Mouse (Mus musculus) spleen, adult 2 months (tissue): ENCODE measurements around the gene Bspry. TPM values are rescaled to one million over a fixed set of nuclear protein-coding genes. Genes with fewer than 3 reads are reported as not detected.

Experiments used
- DNase-seq, 2 experiments: peaks; one replicate each; pipeline versions ENCODE4 v3.0.0 to v3.0.0-alpha.2; 2012 to 2021; ENCODE audit warnings: low spot score in 2 of 2, low read depth in 1 of 2
- H3K27ac ChIP-seq: fragments of 200-500 bp; 2 replicates; pipeline ENCODE4 v1.5.1; 2012; ENCODE audit warnings: low read length, inconsistent platforms; ENCODE audit not compliant: insufficient read depth
- H3K27me3 ChIP-seq: fragments of 200-500 bp; 2 replicates; pipeline ENCODE4 v1.6.1; 2012; ENCODE audit warnings: mild to moderate bottlenecking, moderate library complexity, low read length, inconsistent platforms; ENCODE audit not compliant: control insufficient read depth, insufficient read depth
- H3K36me3 ChIP-seq: fragments of 200-500 bp; 2 replicates; pipeline ENCODE4 v1.6.1; 2012; ENCODE audit warnings: mild to moderate bottlenecking, low read length, inconsistent platforms; ENCODE audit not compliant: control insufficient read depth, insufficient read depth
- H3K4me1 ChIP-seq: fragments of 200-500 bp; 2 replicates; pipeline ENCODE4 v1.6.1; 2011; ENCODE audit warnings: inconsistent platforms; ENCODE audit not compliant: control insufficient read depth, insufficient read depth, insufficient read length
- H3K4me3 ChIP-seq: fragments of 200-500 bp; 2 replicates; pipeline ENCODE4 v1.5.1; 2011; ENCODE audit warnings: mild to moderate bottlenecking, inconsistent platforms; ENCODE audit not compliant: insufficient read depth, insufficient read length; ENCODE audit errors: extremely low read depth
- CTCF ChIP-seq: fragments of 200-500 bp; IDR thresholded peaks from 2 replicates; pipeline ENCODE4 v1.5.1; 2011; ENCODE audit warnings: mild to moderate bottlenecking, inconsistent platforms; ENCODE audit not compliant: insufficient read depth, insufficient read length, insufficient replicate concordance; ENCODE audit errors: extremely low read depth
- POLR2A ChIP-seq: fragments of 200-500 bp; IDR thresholded peaks from 2 replicates; pipeline ENCODE4 v1.6.1; 2011; ENCODE audit warnings: low read depth, low read length, inconsistent platforms
- WGBS: fragments of 180-500 bp; shearing (Covaris S2); methylation state at CpG from one replicate; pipeline ENCODE4 v1.1.7; 2018; 5-methylcytosine and 5-hydroxymethylcytosine counted together
- polyA plus RNA-seq: library from polyadenylated mRNA; depleted of rRNA; stranded (reverse); fragments of >200 nt; gene quantifications from 2 replicates; pipeline ENCODE4 v1.2.3, GENCODE M21; 2012; rRNA removed

The Bspry gene
- 2.1 and 3.2 TPM in 2 replicates for polyA plus RNA-seq

DNA sequence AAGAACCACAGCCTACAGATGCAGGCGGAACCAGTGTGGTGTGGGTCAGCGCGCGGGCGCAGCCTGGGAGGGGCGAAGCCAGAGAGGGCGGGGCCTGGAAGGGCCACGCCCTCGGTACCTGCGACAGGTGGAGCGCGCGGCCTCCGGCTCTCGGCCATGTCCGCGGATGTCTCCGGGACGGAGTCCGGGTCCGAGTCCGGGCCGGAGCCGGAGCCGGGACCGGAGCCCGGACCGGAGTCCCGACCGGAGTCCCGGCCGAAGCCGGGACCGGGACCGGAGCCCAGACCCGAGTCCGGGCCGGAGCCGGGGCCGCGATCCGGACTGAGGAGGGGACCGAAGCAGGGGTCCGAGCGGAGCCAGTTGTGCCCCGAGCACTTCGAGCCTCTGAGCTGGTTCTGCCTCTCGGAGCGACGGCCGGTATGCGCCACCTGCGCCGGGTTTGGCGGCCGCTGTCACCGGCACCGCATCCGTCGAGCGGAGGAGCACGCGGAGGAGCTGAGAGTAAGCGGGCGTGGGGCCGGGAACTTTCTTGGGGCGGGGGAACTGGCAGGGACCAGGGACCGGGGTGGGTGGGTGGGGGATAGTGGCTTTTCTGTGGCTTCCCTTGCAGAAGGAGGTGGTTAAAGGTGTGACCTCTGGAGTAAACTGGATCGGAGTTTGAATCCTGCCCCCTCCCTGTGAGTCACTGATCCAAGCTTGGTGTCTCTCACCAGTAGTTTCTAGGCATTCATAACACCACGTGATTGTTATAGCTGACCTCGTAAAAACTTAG is at the start of gene Bspry:
Bspry (plus strand) TSS at position 117 of the 772 bp plus-strand sequence.
- WGBS: 2% methylated on average over 71 of the region's 71 CpGs
- DNase-seq: peak in 1 of 2 experiments; percentile 49
- Histone ChIP-seq H3K27me3 (no peaks in the 10 kb centered on the region), H3K36me3 (no peaks in the 10 kb centered on the region), H3K27ac (peak within 1 kb of the TSS; percentile 50), H3K4me3 (peak within 1 kb of the TSS; percentile 49), H3K4me1 (peaks cover 13% of the 10 kb centered on the region)
- TF ChIP-seq CTCF (no peak), POLR2A (no peak)

DNA sequence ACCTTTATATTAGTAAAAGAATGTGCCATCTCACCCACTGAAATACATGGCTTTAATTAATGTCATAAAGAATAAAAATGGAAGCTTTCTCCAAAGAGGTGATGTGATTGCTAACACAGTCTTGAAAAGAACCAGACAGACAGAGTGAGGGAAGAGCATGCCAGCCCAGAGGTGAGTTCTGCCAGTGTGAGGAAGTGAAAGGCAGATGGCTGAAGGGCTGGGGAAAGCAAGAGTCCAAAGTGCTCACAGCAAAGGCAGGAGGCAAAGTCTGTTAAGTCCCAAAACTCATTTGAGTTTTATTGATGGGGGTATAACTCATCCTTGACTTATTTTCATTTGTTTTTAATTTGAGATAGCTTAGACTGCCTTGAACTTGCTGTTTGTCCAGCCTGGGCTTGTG is 49.2 kb upstream of the Bspry start:
- H3K27ac ChIP-seq: no peak overlapping the region
- no peaks in the 10 kb centered on the region for H3K4me1 ChIP-seq
- no peak for DNase-seq
- H3K27me3 ChIP-seq: no peaks in the 10 kb centered on the region
- TF ChIP-seq POLR2A (no peak), CTCF (no peak)
- H3K36me3 ChIP-seq: no peaks in the 10 kb centered on the region
- H3K4me3 ChIP-seq: no peak overlapping the region

DNA sequence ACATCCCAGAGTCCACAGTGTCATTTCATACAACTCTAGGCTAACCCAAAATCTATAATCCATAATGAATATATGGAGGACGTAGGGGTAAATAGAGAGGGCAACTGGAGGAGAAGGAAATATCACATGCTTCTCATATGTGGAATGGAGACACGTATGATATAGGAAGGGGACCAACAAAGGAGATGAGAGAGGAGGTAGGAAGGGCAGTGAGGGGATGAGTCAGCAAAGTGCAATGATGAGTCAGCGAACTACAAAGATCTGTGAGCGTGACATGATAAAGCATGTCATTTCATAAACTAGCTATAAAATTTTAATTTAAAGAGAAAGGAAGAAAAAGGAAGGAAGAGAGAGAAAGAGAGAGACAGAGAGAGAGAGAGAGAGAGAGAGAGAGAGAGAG is 48.3 kb upstream of the Bspry start:
- 55% methylated on average over 4 of the region's 4 CpGs for WGBS
- TF ChIP-seq CTCF: no peak
- no peak for TF ChIP-seq POLR2A
- no peaks in the 10 kb centered on the region for H3K36me3 ChIP-seq
- DNase-seq: no peak
- H3K27ac ChIP-seq: no peak overlapping the region
- no peaks in the 10 kb centered on the region for H3K4me1 ChIP-seq
- H3K4me3 ChIP-seq: no peak overlapping the region
- no peaks in the 10 kb centered on the region for H3K27me3 ChIP-seq

DNA sequence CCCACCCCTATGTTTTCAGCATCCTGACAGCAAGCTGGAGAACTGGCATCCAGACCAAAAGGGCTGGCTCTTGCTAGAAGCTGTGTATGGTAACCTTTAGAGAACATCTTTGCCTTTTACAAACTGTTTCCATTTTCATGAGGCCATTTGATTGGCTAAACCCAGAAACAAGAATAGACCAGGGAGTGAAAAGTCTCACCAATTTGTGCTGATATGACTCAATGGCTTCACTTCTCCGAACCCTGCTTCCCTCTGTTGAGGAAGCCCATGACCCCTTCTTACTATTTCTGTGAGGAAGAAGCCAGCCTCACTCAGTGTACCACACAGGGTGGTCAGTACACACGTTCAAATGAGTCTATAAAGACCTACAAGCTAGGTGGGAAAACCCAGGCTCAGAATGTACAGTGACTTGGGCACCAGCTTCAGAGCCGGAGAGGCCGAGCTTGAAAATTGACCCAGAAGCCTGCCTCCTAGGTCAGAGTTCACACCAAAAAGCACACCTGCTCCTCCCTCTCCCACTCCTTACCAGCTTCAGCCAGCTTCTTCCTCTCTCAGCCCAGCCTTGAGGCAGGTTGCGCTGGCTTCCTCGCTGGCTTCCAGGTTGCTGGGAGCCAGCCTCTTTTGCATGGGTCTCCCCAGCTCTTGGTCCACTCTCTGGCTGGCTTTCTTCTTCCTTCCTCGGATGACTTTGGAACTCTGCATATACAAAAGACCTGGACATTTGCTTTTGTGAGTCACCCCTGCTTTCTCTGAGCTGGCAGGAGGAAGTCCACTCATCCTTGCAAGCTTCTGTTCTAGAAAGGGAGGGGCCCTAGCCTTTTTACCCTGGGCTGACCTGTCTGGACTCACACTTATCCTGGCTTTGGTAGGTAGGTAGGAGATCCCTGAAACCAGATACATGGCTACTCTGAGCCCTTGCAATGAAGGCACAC is 45.6 kb upstream of the Bspry start:
- Histone ChIP-seq H3K36me3 (no peaks in the 10 kb centered on the region), H3K4me1 (no peaks in the 10 kb centered on the region), H3K4me3 (no peak overlapping the region), H3K27ac (no peak overlapping the region), H3K27me3 (no peaks in the 10 kb centered on the region)
- DNase-seq: no peak
- 80% methylated on average over 7 of the region's 7 CpGs for WGBS
- no peak for TF ChIP-seq POLR2A

DNA sequence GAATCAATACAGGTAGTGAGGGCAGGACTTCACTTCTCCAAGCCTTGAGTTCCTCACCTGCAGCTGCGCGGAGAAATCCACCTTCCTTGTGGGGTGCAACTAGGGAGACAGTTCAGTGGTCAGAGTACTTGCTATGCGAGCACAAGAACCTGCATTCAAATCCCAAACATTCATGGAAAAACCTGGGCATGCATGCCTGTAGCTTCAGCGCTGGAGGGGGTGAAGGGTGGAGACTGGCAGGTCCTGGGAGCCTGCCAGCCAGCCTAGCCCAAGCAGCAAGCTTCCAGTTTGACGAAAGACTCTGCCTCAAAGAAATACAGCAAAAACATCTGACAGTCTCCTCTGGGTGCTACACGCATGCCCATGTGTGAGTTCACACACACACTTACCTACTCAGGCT is 44.8 kb upstream of the Bspry start, which contains the start of gene Rnf183:
Rnf183 (minus strand) TSS at position 172 of the 400 bp plus-strand sequence.
- DNase-seq: no peak
- H3K4me1 ChIP-seq: no peaks in the 10 kb centered on the region
- no peaks in the 10 kb centered on the region for H3K27me3 ChIP-seq
- no peaks in the 10 kb centered on the region for H3K36me3 ChIP-seq
- 92% methylated on average over 6 of the region's 6 CpGs for WGBS
- TF ChIP-seq POLR2A (no peak), CTCF (no peak)
- no peak within 1 kb of the TSS for H3K27ac ChIP-seq
- no peak within 1 kb of the TSS for H3K4me3 ChIP-seq

DNA sequence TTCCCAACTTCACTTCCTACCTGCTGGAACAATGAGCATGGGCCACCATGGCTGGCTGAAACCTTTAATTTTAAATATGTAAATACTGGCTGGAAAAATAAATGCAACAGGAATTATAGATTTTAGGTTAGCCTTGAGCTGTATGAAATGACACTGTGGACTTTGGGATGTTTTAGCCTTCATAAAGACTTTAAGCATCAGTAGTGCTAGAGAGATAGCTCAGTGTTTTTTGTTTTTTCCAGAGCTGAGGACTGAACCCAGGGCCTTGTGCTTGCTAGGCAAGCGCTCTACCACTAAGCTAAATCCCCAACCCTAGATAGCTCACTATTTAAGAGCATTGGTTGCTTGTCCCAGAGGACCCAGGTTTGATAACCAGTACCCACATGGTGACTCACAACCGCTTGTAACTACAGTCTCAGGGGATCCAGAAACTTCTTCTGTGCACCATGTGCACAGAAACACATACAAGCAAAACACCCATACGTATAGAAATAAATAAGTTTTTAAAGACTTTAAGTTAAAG is 42.5 kb upstream of the Bspry start:
- DNase-seq: no peak
- Histone ChIP-seq H3K36me3 (no peaks in the 10 kb centered on the region), H3K4me3 (no peak overlapping the region), H3K4me1 (no peaks in the 10 kb centered on the region), H3K27ac (no peak overlapping the region), H3K27me3 (no peaks in the 10 kb centered on the region)
- TF ChIP-seq POLR2A (no peak), CTCF (no peak)
- 80% methylated on average over 3 of the region's 3 CpGs for WGBS

DNA sequence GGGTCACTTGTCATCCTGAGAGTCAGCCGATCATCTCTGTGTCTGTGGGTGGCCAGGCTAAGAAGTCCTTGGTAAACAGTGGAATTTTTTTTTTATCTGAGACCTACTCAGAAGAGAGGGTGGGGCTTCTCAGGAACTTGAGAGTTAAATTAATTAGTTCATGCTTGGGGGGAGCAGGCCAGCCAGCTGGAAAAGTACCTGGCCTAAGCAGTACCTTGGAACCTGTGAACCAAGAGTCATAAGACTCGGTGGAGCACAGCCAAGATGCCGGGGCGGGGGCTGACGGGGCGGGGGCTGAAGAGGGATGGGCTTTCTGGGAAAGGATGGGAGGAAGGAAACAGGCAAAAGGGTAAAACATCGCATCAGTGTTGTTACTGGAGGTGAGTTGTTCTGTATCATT is 42.0 kb upstream of the Bspry start:
- Histone ChIP-seq H3K4me3 (no peak overlapping the region), H3K27ac (no peak overlapping the region), H3K36me3 (no peaks in the 10 kb centered on the region), H3K27me3 (no peaks in the 10 kb centered on the region), H3K4me1 (no peaks in the 10 kb centered on the region)
- 92% methylated on average over 7 of the region's 7 CpGs for WGBS
- TF ChIP-seq CTCF (no peak), POLR2A (no peak)
- DNase-seq: no peak
